16 mouse cellular contexts compared by ENCODE assay signal in genomic region chr9:97307705-97308485, GRCm38 (mm10).
"Had no signal": no experiment of that assay in that cellular context is flagged by ENCODE, and none has a peak within 500 bp of the region (broad histone marks: within the 10 kb centered on the region; RNA-seq: fewer than 3 reads in every experiment).

No protein-coding gene starts in this region.

- H3K9ac ChIP-seq: limb, embryonic 12.5 days; liver, embryonic 13.5 days; liver, postnatal 0 days; lung, embryonic 15.5 days; midbrain, embryonic 12.5 days; neural tube, embryonic 15.5 days had no signal

- H3K4me2 ChIP-seq: limb, embryonic 12.5 days; liver, embryonic 13.5 days; lung, embryonic 15.5 days; midbrain, embryonic 12.5 days; neural tube, embryonic 15.5 days had no signal

- H3K27me3 ChIP-seq: limb, embryonic 12.5 days; liver, embryonic 13.5 days; lung, embryonic 15.5 days; megakaryocyte, embryonic 14.5 days; midbrain, embryonic 12.5 days; neural tube, embryonic 15.5 days had no signal

- H3K9me3 ChIP-seq: limb, embryonic 12.5 days; liver, embryonic 13.5 days; lung, embryonic 15.5 days; midbrain, embryonic 12.5 days; neural tube, embryonic 15.5 days had no signal

- ATAC-seq: inflammation-experienced regulatory T-cells, adult 6 months; liver, postnatal 0 days; midbrain, embryonic 16.5 days had no signal

- H3K4me3 ChIP-seq: limb, embryonic 12.5 days; liver, embryonic 13.5 days; lung, embryonic 15.5 days; megakaryocyte, embryonic 14.5 days; midbrain, embryonic 12.5 days; neural tube, embryonic 15.5 days had no signal

- DNase-seq: kidney, adult 8-10 months; kidney, postnatal 25 days; liver; liver, embryonic 13.5 days; liver, postnatal 0 days; right cerebral cortex, adult 18-20 months; right cerebral cortex, postnatal 25 days; thymus, adult 2 months; thymus, postnatal 36 days had no signal

- H3K4me1 ChIP-seq: liver, embryonic 13.5 days; lung, embryonic 15.5 days; megakaryocyte, embryonic 14.5 days; midbrain, embryonic 12.5 days; neural tube, embryonic 15.5 days had no signal

- H3K27ac ChIP-seq: limb, embryonic 12.5 days; liver, embryonic 13.5 days; lung, embryonic 15.5 days; midbrain, embryonic 12.5 days; neural tube, embryonic 15.5 days had no signal

- H3K36me3 ChIP-seq: limb, embryonic 12.5 days; liver, embryonic 13.5 days; lung, embryonic 15.5 days; midbrain, embryonic 12.5 days; neural tube, embryonic 15.5 days had no signal
